Mouse (Mus musculus): ENCODE data around the gene Gm10337. TPM values are rescaled to one million over a fixed set of nuclear protein-coding genes. Genes with fewer than 3 reads are reported as not detected.

The Gm10337 gene
- polyA plus RNA-seq, 1 experiment from 2014 or later: not detected

- ATAC-seq (no peak), DNase-seq (ENCODE audit: low spot score) (no peak)
- H3K4me2 ChIP-seq (replicated peaks; ENCODE audit: low read depth, low read length): peak overlapping the region; percentile 71
- H3K4me1 ChIP-seq (ENCODE audit: insufficient read depth, low read depth, low read length): no peaks in the 10 kb centered on the region
- WGBS: 52% methylated on average over 15 of the region's 17 CpGs
- H3K4me3 ChIP-seq (ENCODE audit: low read depth, low read length): peak overlapping the region; percentile 60
- H3K36me3 ChIP-seq (ENCODE audit: insufficient read depth, low read length): peaks cover 6% of the 10 kb centered on the region; the same call in 1 of the 2 replicates
- H3K27ac ChIP-seq (ENCODE audit: low read length): peak overlapping the region; percentile 99; the same call in 1 of the 2 replicates
- H3K9me3 ChIP-seq (ENCODE audit: low read length): no peaks in the 10 kb centered on the region
- no peaks in the 10 kb centered on the region for H3K27me3 ChIP-seq (replicated peaks; ENCODE audit: insufficient read depth, low read length)
- peak overlapping the region; percentile 84 for H3K9ac ChIP-seq (replicated peaks; ENCODE audit: low read depth)
- no peak for TF ChIP-seq EP300 (IDR thresholded peaks at IDR 0.05)
- no peak for TF ChIP-seq CTCF (IDR thresholded peaks at IDR 0.05)
These were observed 16.0 kb downstream of the Gm10337 start for GRCm38 (mm10) chr15:102519211-102520141.

- Histone ChIP-seq H3K36me3 (ENCODE audit: insufficient read depth, low read length) (peaks cover 6% of the 10 kb centered on the region; the same call in 1 of the 2 replicates), H3K9ac (replicated peaks; ENCODE audit: low read depth) (no peak overlapping the region), H3K9me3 (ENCODE audit: low read length) (no peaks in the 10 kb centered on the region), H3K27ac (ENCODE audit: low read length) (no peak overlapping the region), H3K4me1 (ENCODE audit: insufficient read depth, low read depth, low read length) (no peaks in the 10 kb centered on the region), H3K27me3 (replicated peaks; ENCODE audit: insufficient read depth, low read length) (no peaks in the 10 kb centered on the region), H3K4me3 (ENCODE audit: low read depth, low read length) (no peak overlapping the region), H3K4me2 (replicated peaks; ENCODE audit: low read depth, low read length) (no peak overlapping the region)
- no peak for TF ChIP-seq CTCF (IDR thresholded peaks at IDR 0.05)
- no peak for TF ChIP-seq EP300 (IDR thresholded peaks at IDR 0.05)
- 65% methylated on average over 4 of the region's 4 CpGs for WGBS
- peak; percentile 25 for DNase-seq (ENCODE audit: low spot score)
- no peak for ATAC-seq
These were observed 16.9 kb downstream of the Gm10337 start for GRCm38 (mm10) chr15:102520416-102520815.

GRCm38 (mm10) chr15:102521480-102521879 lies 18.0 kb downstream of the Gm10337 start:
- H3K27ac ChIP-seq (ENCODE audit: low read length): no peak overlapping the region
- peaks cover 6% of the 10 kb centered on the region; the same call in 1 of the 2 replicates for H3K36me3 ChIP-seq (ENCODE audit: insufficient read depth, low read length)
- H3K9me3 ChIP-seq (ENCODE audit: low read length): no peaks in the 10 kb centered on the region
- H3K4me2 ChIP-seq (replicated peaks; ENCODE audit: low read depth, low read length): no peak overlapping the region
- no peak overlapping the region for H3K4me3 ChIP-seq (ENCODE audit: low read depth, low read length)
- no peak for ATAC-seq
- TF ChIP-seq CTCF (IDR thresholded peaks at IDR 0.05): no peak
- no peak for TF ChIP-seq EP300 (IDR thresholded peaks at IDR 0.05)
- H3K27me3 ChIP-seq (replicated peaks; ENCODE audit: insufficient read depth, low read length): no peaks in the 10 kb centered on the region
- 73% methylated on average over 4 of the region's 4 CpGs for WGBS
- H3K4me1 ChIP-seq (ENCODE audit: insufficient read depth, low read depth, low read length): no peaks in the 10 kb centered on the region
- no peak for DNase-seq (ENCODE audit: low spot score)
- no peak overlapping the region for H3K9ac ChIP-seq (replicated peaks; ENCODE audit: low read depth)

- H3K4me1 ChIP-seq (ENCODE audit: insufficient read depth, low read depth, low read length): no peaks in the 10 kb centered on the region
- peaks cover 23% of the 10 kb centered on the region for H3K36me3 ChIP-seq (ENCODE audit: insufficient read depth, low read length)
- DNase-seq (ENCODE audit: low spot score): peak; percentile 86
- ATAC-seq: peak; percentile 47; the same call in 1 of the 2 replicates
- H3K4me2 ChIP-seq (replicated peaks; ENCODE audit: low read depth, low read length): no peak within 1 kb of the TSS
- H3K9ac ChIP-seq (replicated peaks; ENCODE audit: low read depth): no peak within 1 kb of the TSS
- no peak within 1 kb of the TSS for H3K27ac ChIP-seq (ENCODE audit: low read length)
- H3K9me3 ChIP-seq (ENCODE audit: low read length): no peaks in the 10 kb centered on the region
- 6% methylated on average over 3 of the region's 3 CpGs for WGBS
- no peak within 1 kb of the TSS for H3K4me3 ChIP-seq (ENCODE audit: low read depth, low read length)
- H3K27me3 ChIP-seq (replicated peaks; ENCODE audit: insufficient read depth, low read length): no peaks in the 10 kb centered on the region
- TF ChIP-seq EP300 (IDR thresholded peaks at IDR 0.05) (no peak), CTCF (IDR thresholded peaks at IDR 0.05) (peak; percentile 94)
These were observed 21.5 kb downstream of the Gm10337 start, which contains the start of gene Npff for GRCm38 (mm10) chr15:102524892-102525485. Npff (minus strand) TSS chr15:102524942.

GRCm38 (mm10) chr15:102526111-102527002 lies 22.8 kb downstream of the Gm10337 start:
- no peak overlapping the region for H3K9ac ChIP-seq (replicated peaks; ENCODE audit: low read depth)
- peaks cover 28% of the 10 kb centered on the region for H3K36me3 ChIP-seq (ENCODE audit: insufficient read depth, low read length)
- no peak for DNase-seq (ENCODE audit: low spot score)
- no peaks in the 10 kb centered on the region for H3K27me3 ChIP-seq (replicated peaks; ENCODE audit: insufficient read depth, low read length)
- H3K4me2 ChIP-seq (replicated peaks; ENCODE audit: low read depth, low read length): no peak overlapping the region
- no peaks in the 10 kb centered on the region for H3K4me1 ChIP-seq (ENCODE audit: insufficient read depth, low read depth, low read length)
- ATAC-seq: no peak
- 78% methylated on average over 6 of the region's 6 CpGs for WGBS
- H3K9me3 ChIP-seq (ENCODE audit: low read length): no peaks in the 10 kb centered on the region
- TF ChIP-seq CTCF (IDR thresholded peaks at IDR 0.05): no peak
- no peak overlapping the region for H3K27ac ChIP-seq (ENCODE audit: low read length)
- no peak overlapping the region for H3K4me3 ChIP-seq (ENCODE audit: low read depth, low read length)
